Mouse (Mus musculus) heart, embryonic 16.5 days (tissue): ENCODE data around the gene Ctss. TPM values are rescaled to one million over a fixed set of nuclear protein-coding genes. Genes with fewer than 3 reads are reported as not detected.
A peak's percentile ranks its signal among the peaks of the same experiment; 100 is the strongest.

Experiments
- ATAC-seq: fragments of 200-750 bp; cut with Nextera tagmentation; replicated peaks from 2 replicates; pipeline ENCODE4 v1.8.0; 2017; ENCODE audit warnings: moderate number of reproducible peaks; ENCODE audit not compliant: insufficient read depth, low FRiP score; ENCODE audit errors: extremely low read depth
- H3K27ac ChIP-seq: fragments of 300-500 bp; sonication (generic); 2 replicates; pipeline ENCODE4 v1.5.1; 2014; ENCODE audit warnings: mild to moderate bottlenecking, low read length, control low read depth, moderate library complexity
- H3K27me3 ChIP-seq: fragments of 300-500 bp; sonication (generic); 2 replicates; pipeline ENCODE4 v1.6.1; 2014; ENCODE audit warnings: low read length, mixed read lengths; ENCODE audit not compliant: control insufficient read depth, insufficient read depth
- H3K36me3 ChIP-seq: fragments of 300-500 bp; sonication (generic); 2 replicates; pipeline ENCODE4 v1.6.1; 2014; ENCODE audit not compliant: control insufficient read depth, insufficient read depth
- H3K4me1 ChIP-seq: fragments of 300-500 bp; sonication (generic); 2 replicates; pipeline ENCODE4 v1.6.1; 2014; ENCODE audit warnings: low read length, mixed read lengths; ENCODE audit not compliant: control insufficient read depth, insufficient read depth
- H3K4me2 ChIP-seq: fragments of 300-500 bp; sonication (generic); 2 replicates; pipeline ENCODE4 v1.6.1; 2014; ENCODE audit warnings: low read depth, mild to moderate bottlenecking, control low read depth, low read length
- H3K4me3 ChIP-seq: fragments of 300-500 bp; sonication (generic); 2 replicates; pipeline ENCODE4 v1.5.1; 2014; ENCODE audit warnings: mild to moderate bottlenecking, control low read depth, low read length
- H3K9ac ChIP-seq: fragments of 300-500 bp; sonication (generic); 2 replicates; pipeline ENCODE4 v1.6.1; 2014; ENCODE audit warnings: low read length, control low read depth
- H3K9me3 ChIP-seq: fragments of 300-500 bp; sonication (generic); replicated peaks from 2 replicates; pipeline ENCODE4 v1.6.1; 2016; ENCODE audit warnings: low read length; ENCODE audit not compliant: control insufficient read depth
- WGBS: fragments of 180-500 bp; shearing (Covaris S2); extraction: QIAGEN DNeasy Blood & Tissue Kit; methylation state at CpG from one replicate; pipeline ENCODE4 v1.1.7; 2014; 5-methylcytosine and 5-hydroxymethylcytosine counted together
- polyA plus RNA-seq: library from polyadenylated mRNA; unstranded; fragments of >200 nt; fragmentation: Nextera tagmentation; extraction: Ambion mirVana; gene quantifications from 2 replicates; pipeline ENCODE4 v1.2.1, GENCODE M21; 2015

Gene Ctss
- polyA plus RNA-seq, 1 experiment from 2014 or later = 22.8 TPM

DNA sequence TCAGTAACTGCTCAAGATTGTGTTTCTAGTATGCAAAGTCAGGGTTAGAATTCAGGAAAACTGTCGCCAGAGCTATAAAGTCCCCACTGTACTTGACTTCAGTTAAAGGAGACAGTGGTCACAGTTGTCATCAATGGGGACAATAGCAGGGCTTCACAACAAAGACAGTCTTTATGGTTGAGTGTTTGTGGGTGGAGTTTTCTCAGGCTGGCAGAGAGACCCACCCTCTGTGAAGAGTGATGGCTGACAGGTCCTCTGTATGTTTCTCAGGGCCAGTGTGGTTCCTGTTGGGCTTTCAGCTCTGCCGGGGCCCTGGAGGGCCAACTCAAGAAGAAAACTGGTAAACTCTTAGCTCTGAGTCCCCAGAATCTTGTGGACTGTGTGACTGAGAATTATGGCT lies 24.3 kb upstream of the Ctss start:
- Histone ChIP-seq H3K4me1 (peaks cover 6% of the 10 kb centered on the region), H3K4me2 (no peak overlapping the region), H3K27me3 (no peaks in the 10 kb centered on the region), H3K9ac (no peak overlapping the region), H3K36me3 (0 out of 2 replicates have a peak, but pooled peaks cover 4% of the 10 kb centered on the region), H3K27ac (no peak overlapping the region), H3K4me3 (no peak overlapping the region), H3K9me3 (no peaks in the 10 kb centered on the region)
- no peak for ATAC-seq
- WGBS = 58% methylated on average over 2 of the region's 2 CpGs

DNA sequence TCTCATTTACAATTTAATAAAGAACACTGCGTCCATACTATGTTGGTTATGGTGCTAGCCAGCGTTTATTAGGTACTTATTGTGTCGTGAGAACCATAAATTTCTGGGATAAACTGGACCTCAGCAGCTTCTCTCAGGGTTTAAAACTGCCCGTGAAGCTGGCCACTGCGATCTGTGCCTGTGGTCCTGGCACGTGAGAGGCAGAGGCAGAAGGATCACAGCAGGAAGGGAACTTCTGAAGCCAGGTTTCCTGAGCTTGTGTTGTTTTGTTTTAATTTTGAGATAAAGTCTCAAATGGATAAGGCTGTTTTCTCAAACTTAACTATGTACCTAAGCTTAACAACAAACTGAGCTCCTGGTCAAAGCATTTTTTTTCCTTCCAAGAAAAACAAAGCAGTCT lies 17.2 kb upstream of the Ctss start:
- Histone ChIP-seq H3K9ac (no peak overlapping the region), H3K4me3 (no peak overlapping the region), H3K4me2 (no peak overlapping the region), H3K36me3 (0 out of 2 replicates have a peak, but pooled peaks cover 4% of the 10 kb centered on the region), H3K9me3 (no peaks in the 10 kb centered on the region), H3K27me3 (no peaks in the 10 kb centered on the region), H3K27ac (no peak overlapping the region), H3K4me1 (no peaks in the 10 kb centered on the region)
- ATAC-seq = no peak; the same call in 1 of the 2 replicates
- 66% methylated on average over 6 of the region's 6 CpGs for WGBS

DNA sequence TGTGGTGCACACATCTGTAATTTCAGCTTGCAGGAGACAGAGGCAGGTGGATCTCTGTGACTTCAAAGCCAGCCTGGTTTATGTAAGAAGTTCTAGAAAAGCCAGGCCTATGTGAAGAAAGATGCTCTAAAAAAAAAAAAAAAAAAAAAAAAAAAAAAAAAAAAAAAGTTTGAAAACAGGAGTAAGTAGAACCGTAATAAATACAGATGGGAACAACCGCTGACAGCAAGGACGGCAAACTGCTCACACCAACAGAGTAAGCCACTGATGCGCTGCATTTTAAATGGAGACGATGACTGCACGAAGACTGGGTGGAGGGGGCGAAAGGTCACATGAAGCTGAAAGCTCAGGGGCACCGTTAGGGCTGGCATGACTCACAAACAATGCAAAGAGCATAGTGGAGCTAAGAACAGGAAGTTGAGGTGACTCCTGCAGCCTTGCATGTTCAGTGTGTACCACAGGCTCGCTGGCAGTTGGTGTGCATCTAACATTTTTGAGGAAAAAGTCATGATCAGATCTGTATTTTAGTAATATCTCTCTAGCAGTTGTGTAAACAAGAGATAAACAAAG lies 14.9 kb upstream of the Ctss start:
- no peak; the same call in 1 of the 2 replicates for ATAC-seq
- Histone ChIP-seq H3K9me3 (no peaks in the 10 kb centered on the region), H3K9ac (no peak overlapping the region), H3K27me3 (no peaks in the 10 kb centered on the region), H3K27ac (no peak overlapping the region), H3K36me3 (no peaks in the 10 kb centered on the region), H3K4me2 (no peak overlapping the region), H3K4me1 (no peaks in the 10 kb centered on the region), H3K4me3 (no peak overlapping the region)
- 70% methylated on average over 9 of the region's 9 CpGs for WGBS

DNA sequence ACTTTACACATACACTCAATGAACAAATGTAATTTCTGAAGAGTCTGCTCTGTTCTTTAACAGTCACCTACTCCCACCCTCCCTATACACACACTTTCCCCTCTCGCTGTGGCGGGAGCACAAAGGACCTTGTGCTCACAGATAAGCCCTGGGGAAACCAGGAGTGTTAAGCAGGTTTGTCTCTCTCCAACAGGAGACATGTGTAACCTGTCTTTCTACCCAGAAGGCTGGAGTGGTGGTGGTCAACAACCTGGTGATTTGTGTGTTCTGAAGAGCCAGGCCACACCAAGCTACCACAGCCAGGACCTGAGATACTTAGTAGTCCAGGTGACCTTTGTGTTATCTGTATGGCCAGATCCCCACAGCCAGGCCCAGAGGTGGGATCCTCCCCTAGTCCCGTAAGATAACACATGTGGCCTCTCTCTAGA lies 10.0 kb upstream of the Ctss start:
- H3K27ac ChIP-seq = no peak overlapping the region
- H3K9me3 ChIP-seq = no peaks in the 10 kb centered on the region
- 76% methylated on average over 3 of the region's 3 CpGs for WGBS
- no peak overlapping the region for H3K4me2 ChIP-seq
- peaks cover 4% of the 10 kb centered on the region for H3K4me1 ChIP-seq
- ATAC-seq = no peak
- no peaks in the 10 kb centered on the region for H3K36me3 ChIP-seq
- no peaks in the 10 kb centered on the region for H3K27me3 ChIP-seq
- H3K4me3 ChIP-seq = no peak overlapping the region
- no peak overlapping the region for H3K9ac ChIP-seq

DNA sequence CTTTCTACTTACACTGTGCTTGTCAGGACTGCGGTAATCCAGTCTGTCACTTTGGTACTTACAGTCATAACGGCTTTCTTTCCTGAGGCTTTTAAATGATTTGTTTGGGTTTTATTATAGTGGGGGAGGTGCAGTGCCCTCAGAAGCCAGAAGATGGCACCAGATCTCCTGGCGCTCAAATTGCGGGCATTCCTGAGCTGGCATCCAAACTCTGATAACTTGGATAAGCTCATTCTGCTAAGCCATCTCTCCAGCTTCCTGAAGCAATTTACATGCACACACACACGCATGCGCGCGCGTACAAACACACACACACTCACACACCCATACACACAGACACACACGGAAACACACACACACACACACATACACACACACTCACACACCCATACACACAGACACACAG lies 9.1 kb upstream of the Ctss start:
- H3K4me3 ChIP-seq = no peak overlapping the region
- ATAC-seq = no peak; the same call in 1 of the 2 replicates

DNA sequence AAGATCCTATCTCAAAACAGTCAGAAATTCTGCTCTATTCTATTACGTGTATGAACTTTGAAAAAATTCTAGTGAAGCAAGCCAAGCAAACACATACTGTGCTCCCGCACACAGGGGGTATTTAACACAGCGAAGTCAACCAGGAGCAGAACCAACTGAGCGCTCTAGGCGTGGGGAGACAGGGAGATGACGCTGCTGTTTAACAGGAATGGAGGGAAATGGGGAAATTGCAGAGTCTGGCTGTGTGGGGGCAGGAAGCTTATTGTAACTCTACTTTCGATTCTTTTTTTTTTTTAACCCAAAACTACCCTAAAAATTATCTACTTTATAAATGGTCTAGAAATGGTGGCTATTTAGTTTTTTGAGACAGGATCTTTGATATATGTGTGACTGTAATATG lies 7.7 kb upstream of the Ctss start:
- Histone ChIP-seq H3K4me1 (peaks cover 8% of the 10 kb centered on the region), H3K9ac (no peak overlapping the region), H3K4me3 (no peak overlapping the region), H3K4me2 (no peak overlapping the region), H3K9me3 (no peaks in the 10 kb centered on the region), H3K27me3 (no peaks in the 10 kb centered on the region), H3K36me3 (no peaks in the 10 kb centered on the region), H3K27ac (no peak overlapping the region)
- no peak for ATAC-seq
- WGBS = 81% methylated on average over 7 of the region's 7 CpGs

More for the DNA sequence above, 9.1 kb upstream of the Ctss start:
- H3K4me1 ChIP-seq = peaks cover 4% of the 10 kb centered on the region
- no peak overlapping the region; the same call in 1 of the 2 replicates for H3K9ac ChIP-seq
- 16% methylated on average over 10 of the region's 10 CpGs for WGBS
- no peaks in the 10 kb centered on the region for H3K27me3 ChIP-seq
- H3K4me2 ChIP-seq = 0 out of 2 replicates have a peak overlapping the region, but pooled peaks have one; percentile 28
- no peaks in the 10 kb centered on the region for H3K36me3 ChIP-seq
- no peaks in the 10 kb centered on the region for H3K9me3 ChIP-seq
- H3K27ac ChIP-seq = no peak overlapping the region

DNA sequence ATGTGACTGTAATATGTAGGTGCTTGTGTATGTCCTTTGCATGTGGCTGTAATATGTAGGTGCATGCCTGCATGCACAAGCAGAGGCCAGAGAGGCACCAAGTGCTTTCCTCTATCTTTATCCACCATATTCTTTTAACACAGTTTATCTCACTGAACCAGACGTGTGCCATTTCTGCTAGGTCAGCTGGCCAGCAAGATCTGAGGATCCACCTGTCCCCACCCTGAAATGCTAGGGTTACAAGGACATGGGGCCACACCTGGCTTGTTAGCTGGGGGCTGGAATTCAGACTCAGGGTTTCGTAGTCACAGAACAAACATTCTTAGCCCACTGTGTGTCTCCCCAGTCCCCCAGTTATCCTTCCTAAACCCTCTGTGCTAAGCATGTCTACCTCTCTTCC lies 7.3 kb upstream of the Ctss start:
- Histone ChIP-seq H3K9ac (no peak overlapping the region), H3K4me2 (no peak overlapping the region), H3K4me1 (peaks cover 8% of the 10 kb centered on the region), H3K27me3 (no peaks in the 10 kb centered on the region), H3K36me3 (no peaks in the 10 kb centered on the region), H3K27ac (no peak overlapping the region), H3K4me3 (no peak overlapping the region), H3K9me3 (no peaks in the 10 kb centered on the region)
- WGBS = 60% methylated on average over 2 of the region's 2 CpGs
- ATAC-seq = no peak

DNA sequence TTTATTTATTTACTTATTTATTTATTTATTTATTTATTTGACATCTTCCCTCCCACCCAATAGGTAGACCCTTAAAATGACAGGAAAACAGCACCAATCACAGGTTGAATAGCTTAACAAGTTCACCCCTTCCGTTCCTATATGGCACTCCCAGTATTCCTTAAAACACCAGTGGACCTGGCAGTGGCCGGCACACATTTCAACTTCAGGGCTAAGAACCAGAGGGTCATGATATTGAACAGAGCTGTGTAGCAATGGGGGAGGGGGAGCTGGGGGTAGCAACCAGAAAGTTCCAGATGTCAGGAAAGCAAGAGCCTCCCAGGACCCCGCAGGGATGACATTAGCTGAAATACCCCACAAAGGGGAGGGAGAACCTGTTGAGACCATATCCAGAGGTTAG lies 6.5 kb upstream of the Ctss start:
- Histone ChIP-seq H3K9ac (no peak overlapping the region), H3K36me3 (no peaks in the 10 kb centered on the region), H3K27ac (no peak overlapping the region), H3K4me3 (no peak overlapping the region), H3K4me1 (peaks cover 8% of the 10 kb centered on the region), H3K4me2 (no peak overlapping the region), H3K27me3 (no peaks in the 10 kb centered on the region), H3K9me3 (no peaks in the 10 kb centered on the region)
- WGBS = 86% methylated on average over 3 of the region's 3 CpGs
- no peak for ATAC-seq

DNA sequence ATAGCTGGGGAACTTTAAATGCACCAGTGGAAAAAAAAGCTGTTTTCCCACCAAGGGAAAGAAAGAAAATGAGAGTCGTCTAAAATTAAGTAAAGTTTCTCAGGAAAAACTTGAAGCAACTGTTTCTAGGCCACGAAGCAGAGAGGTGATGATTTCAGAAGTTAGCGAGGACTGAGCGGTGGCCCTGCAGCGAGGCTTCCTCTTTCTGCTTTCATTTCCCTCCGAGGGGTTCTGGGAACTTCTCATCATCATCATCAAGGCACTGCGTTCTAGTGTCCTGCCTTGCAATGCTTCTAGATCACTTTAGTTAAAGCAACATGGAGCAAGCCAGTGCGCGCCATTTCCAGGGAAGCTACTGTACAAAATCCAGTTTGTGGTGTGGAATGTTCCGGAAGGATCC lies 5.4 kb upstream of the Ctss start:
- Histone ChIP-seq H3K27me3 (no peaks in the 10 kb centered on the region), H3K4me2 (no peak overlapping the region), H3K9ac (no peak overlapping the region), H3K27ac (no peak overlapping the region), H3K4me3 (no peak overlapping the region), H3K4me1 (peaks cover 8% of the 10 kb centered on the region), H3K9me3 (no peaks in the 10 kb centered on the region), H3K36me3 (no peaks in the 10 kb centered on the region)
- WGBS = 80% methylated on average over 10 of the region's 10 CpGs
- no peak for ATAC-seq
